Mouse (Mus musculus): ENCODE results near the gene Zbtb45. TPM values are rescaled to one million over a fixed set of nuclear protein-coding genes. Genes with fewer than 3 reads are reported as not detected.
A peak's percentile ranks its signal among the peaks of the same experiment; 100 is the strongest.

Zbtb45 gene
- 27.1 and 27.2 TPM in 2 replicates for polyA plus RNA-seq (2015; fragmentation: Nextera tagmentation; extraction: Ambion mirVana)

GRCm38 (mm10) chr7:13010005-13010908 is at the start of gene Zbtb45:
TSS of gene Zbtb45 (minus strand) at chr7:13010034.
- Histone ChIP-seq H3K27me3 (peaks cover 8% of the 10 kb centered on the region; the same call in 1 of the 2 replicates), H3K4me3 (peak within 1 kb of the TSS; percentile 66), H3K4me2 (peak within 1 kb of the TSS; percentile 75), H3K36me3 (peaks cover 28% of the 10 kb centered on the region), H3K27ac (peak within 1 kb of the TSS; percentile 97), H3K9ac (peak within 1 kb of the TSS; percentile 87), H3K9me3 (no peaks in the 10 kb centered on the region), H3K4me1 (peaks cover 22% of the 10 kb centered on the region)
- no peak for ATAC-seq (ENCODE audit: insufficient number of reproducible peaks, insufficient read depth, low FRiP score, low TSS enrichment, low read depth)
- WGBS, result 21% methylated on average over 26 of the region's 26 CpGs

DNA sequence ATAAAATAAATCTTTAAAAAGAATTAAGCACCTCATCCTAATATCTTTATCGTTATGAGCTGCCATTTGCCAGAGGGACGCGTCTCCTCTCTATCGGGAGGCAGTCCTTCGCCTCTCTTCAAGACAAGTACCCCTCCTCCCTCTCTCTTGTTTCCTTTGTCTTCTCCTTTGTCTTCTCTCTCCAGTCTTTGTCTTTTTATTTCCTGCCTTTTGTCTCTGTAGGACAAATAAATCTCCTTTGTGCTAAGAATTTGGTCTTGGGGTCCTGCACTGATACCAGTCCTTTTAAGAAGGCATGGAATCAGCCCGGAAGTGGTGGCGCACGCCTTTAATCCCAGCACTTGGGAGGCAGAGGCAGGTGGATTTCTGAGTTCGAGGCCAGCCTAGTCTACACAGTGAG is 49.7 kb upstream of the Zbtb45 start:
- H3K36me3 ChIP-seq, result no peaks in the 10 kb centered on the region
- H3K27ac ChIP-seq, result no peak overlapping the region
- WGBS, result 94% methylated on average over 9 of the region's 9 CpGs
- no peaks in the 10 kb centered on the region for H3K4me1 ChIP-seq
- no peaks in the 10 kb centered on the region for H3K9me3 ChIP-seq
- no peak for ATAC-seq (ENCODE audit: insufficient number of reproducible peaks, insufficient read depth, low FRiP score, low TSS enrichment, low read depth)
- H3K27me3 ChIP-seq, result no peaks in the 10 kb centered on the region
- H3K4me2 ChIP-seq, result no peak overlapping the region
- no peak overlapping the region for H3K9ac ChIP-seq
- H3K4me3 ChIP-seq, result no peak overlapping the region

- no peak overlapping the region for H3K4me2 ChIP-seq
- no peaks in the 10 kb centered on the region for H3K36me3 ChIP-seq
- H3K4me3 ChIP-seq, result no peak overlapping the region
- no peaks in the 10 kb centered on the region for H3K27me3 ChIP-seq
- no peak for ATAC-seq (ENCODE audit: insufficient number of reproducible peaks, insufficient read depth, low FRiP score, low TSS enrichment, low read depth)
- H3K9me3 ChIP-seq, result no peaks in the 10 kb centered on the region
- 0 out of 2 replicates have a peak, but pooled peaks cover 5% of the 10 kb centered on the region for H3K4me1 ChIP-seq
- H3K27ac ChIP-seq, result no peak overlapping the region
- WGBS, result 52% methylated on average over 8 of the region's 8 CpGs
- H3K9ac ChIP-seq, result no peak overlapping the region
Observed at GRCm38 (mm10) chr7:13056913-13057700, 47.3 kb upstream of the Zbtb45 start.

DNA sequence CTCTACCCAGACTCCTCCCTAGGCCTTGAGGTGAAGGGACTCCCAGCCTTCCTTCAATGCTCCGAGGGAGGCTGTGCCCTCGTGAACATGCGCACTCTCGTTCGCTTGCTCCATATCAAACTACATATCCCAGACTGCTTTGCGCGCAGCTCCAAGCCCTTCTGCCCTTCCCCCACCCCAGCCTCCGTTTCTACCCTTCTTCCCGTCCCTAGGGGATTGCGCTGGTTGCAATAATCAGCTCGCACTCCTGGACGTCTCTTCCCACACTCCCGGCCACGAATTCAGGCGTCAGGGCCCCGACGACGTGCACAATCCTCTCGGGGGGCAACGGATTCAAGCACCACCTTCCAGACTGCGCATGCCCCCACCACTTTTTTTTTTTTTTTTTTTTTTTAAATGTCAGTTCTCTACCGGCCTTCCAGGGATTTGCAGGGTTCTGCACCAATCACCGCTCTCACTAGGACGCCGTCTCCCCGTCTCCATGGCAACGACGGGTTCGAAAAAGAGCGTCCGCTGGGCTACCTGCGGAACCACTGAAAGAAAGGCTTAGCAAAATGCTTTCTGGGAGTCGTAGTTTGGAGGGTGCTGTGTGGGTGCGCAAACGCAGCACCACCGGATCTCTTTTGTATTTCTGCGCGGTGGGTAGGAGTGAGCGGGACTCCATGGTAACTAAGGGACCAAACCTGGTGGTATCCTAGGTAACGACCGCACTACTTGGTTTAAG is 44.6 kb upstream of the Zbtb45 start, which contains the start of gene Mzf1:
TSS of gene Mzf1 (minus strand) at position 478 of the 724 bp plus-strand sequence.
- peak; percentile 95 for ATAC-seq (ENCODE audit: insufficient number of reproducible peaks, insufficient read depth, low FRiP score, low TSS enrichment, low read depth)
- 0 out of 2 replicates have a peak, but pooled peaks cover 5% of the 10 kb centered on the region for H3K4me1 ChIP-seq
- H3K9me3 ChIP-seq, result no peaks in the 10 kb centered on the region
- peak within 1 kb of the TSS; percentile 72 for H3K9ac ChIP-seq
- WGBS, result under 1% methylated on average over 41 of the region's 41 CpGs
- no peaks in the 10 kb centered on the region for H3K27me3 ChIP-seq
- H3K27ac ChIP-seq, result peak within 1 kb of the TSS; percentile 89
- peak within 1 kb of the TSS; percentile 60 for H3K4me3 ChIP-seq
- H3K36me3 ChIP-seq, result no peaks in the 10 kb centered on the region
- H3K4me2 ChIP-seq, result peak within 1 kb of the TSS; percentile 67

DNA sequence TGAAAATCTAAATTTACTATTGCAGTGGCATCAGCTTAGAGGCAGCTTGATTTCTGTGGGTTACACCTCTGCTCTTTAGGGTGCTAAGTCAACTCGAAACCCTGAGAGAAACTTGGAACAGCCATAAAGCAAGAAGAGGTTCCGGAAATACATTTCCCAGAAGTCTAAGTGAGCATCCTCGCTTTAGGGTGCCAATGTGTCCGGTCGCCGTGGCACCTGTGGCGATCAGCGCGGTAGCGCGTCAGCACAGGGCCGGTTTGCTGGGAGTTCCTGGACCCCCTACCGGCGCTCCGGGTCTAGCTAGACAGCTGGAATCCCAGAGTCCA is 44.1 kb upstream of the Zbtb45 start:
- Histone ChIP-seq H3K9me3 (no peaks in the 10 kb centered on the region), H3K4me2 (peak overlapping the region; percentile 67), H3K36me3 (no peaks in the 10 kb centered on the region), H3K9ac (peak overlapping the region; percentile 72), H3K27me3 (no peaks in the 10 kb centered on the region), H3K27ac (peak overlapping the region; percentile 89), H3K4me1 (0 out of 2 replicates have a peak, but pooled peaks cover 5% of the 10 kb centered on the region), H3K4me3 (peak overlapping the region; percentile 60)
- WGBS, result 3% methylated on average over 15 of the region's 15 CpGs
- no peak for ATAC-seq (ENCODE audit: insufficient number of reproducible peaks, insufficient read depth, low FRiP score, low TSS enrichment, low read depth)

GRCm38 (mm10) chr7:13053501-13053900 is 43.7 kb upstream of the Zbtb45 start:
- H3K36me3 ChIP-seq, result no peaks in the 10 kb centered on the region
- 0 out of 2 replicates have a peak, but pooled peaks cover 5% of the 10 kb centered on the region for H3K4me1 ChIP-seq
- peak overlapping the region; percentile 60 for H3K4me3 ChIP-seq
- H3K9me3 ChIP-seq, result no peaks in the 10 kb centered on the region
- peak overlapping the region; percentile 67 for H3K4me2 ChIP-seq
- no peaks in the 10 kb centered on the region for H3K27me3 ChIP-seq
- WGBS, result 94% methylated on average over 2 of the region's 2 CpGs
- H3K27ac ChIP-seq, result no peak overlapping the region
- peak overlapping the region; percentile 72; the same call in 1 of the 2 replicates for H3K9ac ChIP-seq
- ATAC-seq (ENCODE audit: insufficient number of reproducible peaks, insufficient read depth, low FRiP score, low TSS enrichment, low read depth), result no peak

- H3K27ac ChIP-seq, result no peak overlapping the region
- no peaks in the 10 kb centered on the region for H3K27me3 ChIP-seq
- H3K4me3 ChIP-seq, result no peak overlapping the region
Observed at GRCm38 (mm10) chr7:13053001-13053400, 43.2 kb upstream of the Zbtb45 start.

DNA sequence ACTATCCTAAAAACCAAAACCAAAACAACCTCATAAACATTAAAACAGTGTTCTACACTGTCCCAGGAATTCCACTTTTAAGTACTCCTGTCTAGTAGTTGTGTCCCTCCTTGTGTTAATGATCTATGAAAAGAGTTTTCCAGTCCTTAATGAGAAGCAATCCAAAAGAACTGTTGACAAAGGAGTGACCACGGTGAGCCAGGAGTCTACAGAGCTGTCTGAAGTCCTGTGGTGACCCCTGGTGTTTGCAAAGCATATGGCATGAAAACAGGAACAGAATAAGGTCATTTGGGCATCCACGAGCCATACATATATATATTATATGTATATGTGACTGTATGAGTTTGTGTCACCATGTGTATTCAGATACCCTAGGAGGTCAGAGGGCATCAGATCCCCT is 36.2 kb upstream of the Zbtb45 start:
- Histone ChIP-seq H3K4me2 (no peak overlapping the region), H3K4me1 (peaks cover 13% of the 10 kb centered on the region), H3K9me3 (no peaks in the 10 kb centered on the region), H3K9ac (no peak overlapping the region), H3K27me3 (peaks cover 47% of the 10 kb centered on the region), H3K27ac (no peak overlapping the region), H3K36me3 (no peaks in the 10 kb centered on the region), H3K4me3 (no peak overlapping the region)
- 6% methylated on average over 2 of the region's 2 CpGs for WGBS
- ATAC-seq (ENCODE audit: insufficient number of reproducible peaks, insufficient read depth, low FRiP score, low TSS enrichment, low read depth), result no peak; the same call in 1 of the 2 replicates

More at GRCm38 (mm10) chr7:13053001-13053400, 43.2 kb upstream of the Zbtb45 start:
- 90% methylated on average over 13 of the region's 13 CpGs for WGBS
- no peaks in the 10 kb centered on the region for H3K9me3 ChIP-seq
- H3K9ac ChIP-seq, result no peak overlapping the region
- no peak for ATAC-seq (ENCODE audit: insufficient number of reproducible peaks, insufficient read depth, low FRiP score, low TSS enrichment, low read depth)
- H3K4me1 ChIP-seq, result 0 out of 2 replicates have a peak, but pooled peaks cover 5% of the 10 kb centered on the region
- H3K4me2 ChIP-seq, result no peak overlapping the region
- no peaks in the 10 kb centered on the region for H3K36me3 ChIP-seq

DNA sequence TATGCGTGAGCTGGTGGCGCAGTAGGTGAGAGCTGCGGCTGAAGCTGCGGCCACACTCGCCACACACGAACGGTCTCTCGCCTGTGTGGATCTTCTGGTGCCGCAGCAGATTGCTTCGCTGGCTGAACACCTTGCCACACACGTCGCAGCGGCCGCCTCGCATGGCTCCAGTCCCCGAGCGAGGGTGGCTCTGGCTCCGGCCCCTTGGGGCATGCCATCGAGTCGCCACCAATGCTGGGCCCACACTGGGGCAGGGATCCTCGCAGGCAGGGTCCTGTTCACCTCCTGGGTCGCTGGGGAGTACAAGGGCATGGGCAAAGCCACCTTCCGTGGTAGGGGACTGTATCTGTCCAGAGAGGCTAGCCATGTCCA is 34.4 kb upstream of the Zbtb45 start:
- peak overlapping the region; percentile 97 for H3K4me2 ChIP-seq
- H3K9me3 ChIP-seq, result no peaks in the 10 kb centered on the region
- peaks cover 13% of the 10 kb centered on the region for H3K4me1 ChIP-seq
- H3K27me3 ChIP-seq, result peaks cover 52% of the 10 kb centered on the region
- H3K4me3 ChIP-seq, result peak overlapping the region; percentile 51
- WGBS, result 5% methylated on average over 23 of the region's 23 CpGs
- peak overlapping the region; percentile 78 for H3K9ac ChIP-seq
- H3K27ac ChIP-seq, result no peak overlapping the region
- no peaks in the 10 kb centered on the region for H3K36me3 ChIP-seq
- ATAC-seq (ENCODE audit: insufficient number of reproducible peaks, insufficient read depth, low FRiP score, low TSS enrichment, low read depth), result peak; percentile 4; the same call in 1 of the 2 replicates

DNA sequence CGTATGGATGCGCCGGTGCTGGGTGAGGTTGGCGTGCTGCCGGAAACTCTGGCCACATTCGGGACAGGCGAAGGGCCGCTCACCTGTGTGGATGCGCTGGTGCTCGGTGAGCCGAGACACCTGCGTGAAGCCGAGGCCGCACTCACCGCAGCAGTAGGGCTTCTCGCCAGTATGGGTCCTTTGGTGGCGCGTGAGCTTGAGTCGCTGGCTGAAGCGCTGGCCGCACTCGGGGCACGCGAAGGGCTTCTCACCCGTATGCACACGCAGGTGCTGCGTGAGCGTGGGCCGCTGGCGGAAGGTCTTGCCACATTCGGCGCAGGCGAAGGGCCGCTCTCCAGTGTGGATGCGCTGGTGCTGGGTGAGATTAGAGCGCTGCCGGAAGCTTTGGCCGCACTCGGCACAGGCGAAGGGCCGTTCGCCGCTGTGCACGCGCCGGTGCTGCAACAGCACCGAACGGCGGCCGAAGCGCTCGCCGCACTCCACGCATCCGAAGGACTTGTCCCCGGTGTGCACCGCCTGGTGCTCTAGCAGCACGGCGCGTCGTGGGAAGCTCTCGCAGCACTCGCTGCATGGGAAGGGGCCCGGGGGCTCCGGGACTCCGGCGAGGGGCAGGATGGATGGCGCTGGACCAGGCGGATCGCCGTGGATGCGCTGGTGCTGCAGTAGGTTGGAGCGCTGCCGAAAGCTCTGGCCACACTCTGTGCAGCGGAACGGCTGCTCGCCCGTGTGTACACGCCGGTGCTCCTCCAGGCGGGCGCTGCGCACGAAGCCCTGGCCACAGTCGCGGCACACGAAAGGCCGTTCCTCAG is 33.8 kb upstream of the Zbtb45 start:
- Histone ChIP-seq H3K36me3 (no peaks in the 10 kb centered on the region), H3K4me2 (peak overlapping the region; percentile 97), H3K27me3 (peaks cover 52% of the 10 kb centered on the region), H3K9ac (peak overlapping the region; percentile 78), H3K27ac (no peak overlapping the region), H3K4me1 (peaks cover 18% of the 10 kb centered on the region), H3K9me3 (no peaks in the 10 kb centered on the region), H3K4me3 (peak overlapping the region; percentile 51)
- peak; percentile 16; the same call in 1 of the 2 replicates for ATAC-seq (ENCODE audit: insufficient number of reproducible peaks, insufficient read depth, low FRiP score, low TSS enrichment, low read depth)
- WGBS, result 6% methylated on average over 88 of the region's 88 CpGs
